Mouse (Mus musculus) intestine, postnatal 0 days (tissue): Measurements from ENCODE around the gene Gm5089. TPM values are rescaled to one million over a fixed set of nuclear protein-coding genes. Genes with fewer than 3 reads are reported as not detected.

Experiments
- ATAC-seq: fragments of 200-750 bp; cut with Nextera tagmentation; 2 replicates; pipeline ENCODE4 v1.8.0; 2017; ENCODE audit warnings: mild to moderate bottlenecking, moderate TSS enrichment, moderate library complexity
- H3K27ac ChIP-seq: fragments of 300-500 bp; sonication (generic); 2 replicates; pipeline ENCODE4 v1.5.1; 2014; ENCODE audit warnings: mild to moderate bottlenecking, low read depth, low read length, moderate library complexity
- H3K27me3 ChIP-seq: fragments of 300-500 bp; sonication (generic); replicated peaks from 2 replicates; pipeline ENCODE4 v1.6.1; 2014; ENCODE audit warnings: low read length, mixed read lengths; ENCODE audit not compliant: control insufficient read depth, insufficient read depth
- H3K36me3 ChIP-seq: fragments of 300-500 bp; sonication (generic); 2 replicates; pipeline ENCODE4 v1.6.1; 2014; ENCODE audit warnings: mild to moderate bottlenecking, moderate library complexity; ENCODE audit not compliant: control insufficient read depth, insufficient read depth
- H3K4me1 ChIP-seq: fragments of 300-500 bp; sonication (generic); replicated peaks from 2 replicates; pipeline ENCODE4 v1.6.1; 2014; ENCODE audit warnings: antibody characterized with exemption, low read length, mixed read lengths; ENCODE audit not compliant: control insufficient read depth, insufficient read depth
- H3K4me2 ChIP-seq: fragments of 300-500 bp; sonication (generic); replicated peaks from 2 replicates; pipeline ENCODE4 v1.6.1; 2014; ENCODE audit warnings: low read depth, mild to moderate bottlenecking, moderate library complexity
- H3K4me3 ChIP-seq: fragments of 300-500 bp; sonication (generic); 2 replicates; pipeline ENCODE4 v1.5.1; 2014; ENCODE audit warnings: low read depth, low read length
- H3K9ac ChIP-seq: fragments of 300-500 bp; sonication (generic); 2 replicates; pipeline ENCODE4 v1.6.1; 2014; ENCODE audit warnings: mild to moderate bottlenecking, low read depth, low read length
- H3K9me3 ChIP-seq: fragments of 300-500 bp; sonication (generic); 2 replicates; pipeline ENCODE4 v1.6.1; 2016; ENCODE audit warnings: mixed run types; ENCODE audit not compliant: control insufficient read depth
- CTCF ChIP-seq: sonication (generic); IDR thresholded peaks from 2 replicates; pipeline ENCODE4 v1.5.1; 2016; ENCODE audit warnings: low read depth, mild to moderate bottlenecking, control low read depth, antibody characterized with exemption, moderate library complexity
- WGBS: fragments of 180-500 bp; shearing (Covaris S2); extraction: QIAGEN DNeasy Blood & Tissue Kit; methylation state at CpG from one replicate; pipeline ENCODE4 v1.1.7; 2014; 5-methylcytosine and 5-hydroxymethylcytosine counted together
- polyA plus RNA-seq: library from polyadenylated mRNA; unstranded; fragments of >200 nt; fragmentation: Nextera tagmentation; extraction: Ambion mirVana; gene quantifications from 2 replicates; pipeline ENCODE4 v1.2.1, GENCODE M21; 2015

The Gm5089 gene
- polyA plus RNA-seq, 1 experiment from 2014 or later: not detected

GRCm38 (mm10) chr14:122483556-122484421 lies 32.9 kb upstream of the Gm5089 start:
- 3% methylated on average over 18 of the region's 18 CpGs for WGBS

GRCm38 (mm10) chr14:122483024-122483385 lies 32.1 kb upstream of the Gm5089 start:
- ATAC-seq: no peak
- Histone ChIP-seq H3K36me3 (no peaks in the 10 kb centered on the region), H3K4me3 (no peak overlapping the region), H3K4me2 (no peak overlapping the region), H3K4me1 (no peaks in the 10 kb centered on the region), H3K27ac (no peak overlapping the region), H3K27me3 (peaks cover 96% of the 10 kb centered on the region), H3K9me3 (no peaks in the 10 kb centered on the region), H3K9ac (no peak overlapping the region)
- TF ChIP-seq CTCF: no peak
- WGBS: 1% methylated on average over 5 of the region's 5 CpGs

More at GRCm38 (mm10) chr14:122483556-122484421, 32.9 kb upstream of the Gm5089 start:
- ATAC-seq: no peak
- Histone ChIP-seq H3K9me3 (no peaks in the 10 kb centered on the region), H3K4me3 (no peak overlapping the region), H3K27me3 (peaks cover 94% of the 10 kb centered on the region), H3K27ac (no peak overlapping the region), H3K36me3 (no peaks in the 10 kb centered on the region), H3K4me2 (no peak overlapping the region), H3K9ac (no peak overlapping the region), H3K4me1 (no peaks in the 10 kb centered on the region)
- no peak for TF ChIP-seq CTCF

- H3K4me1 ChIP-seq: no peaks in the 10 kb centered on the region
- H3K4me3 ChIP-seq: no peak overlapping the region
- H3K27ac ChIP-seq: no peak overlapping the region
- peaks cover 97% of the 10 kb centered on the region for H3K27me3 ChIP-seq
- no peak for TF ChIP-seq CTCF
- no peak overlapping the region for H3K9ac ChIP-seq
- H3K36me3 ChIP-seq: no peaks in the 10 kb centered on the region
- no peak for ATAC-seq
- WGBS: 1% methylated on average over 38 of the region's 38 CpGs
- no peaks in the 10 kb centered on the region for H3K9me3 ChIP-seq
- no peak overlapping the region for H3K4me2 ChIP-seq
These were observed 31.4 kb upstream of the Gm5089 start for GRCm38 (mm10) chr14:122482081-122483023.

- H3K27me3 ChIP-seq: peaks cover 98% of the 10 kb centered on the region
- H3K4me2 ChIP-seq: no peak overlapping the region
- H3K4me3 ChIP-seq: no peak overlapping the region
- H3K4me1 ChIP-seq: no peaks in the 10 kb centered on the region
- no peak overlapping the region for H3K9ac ChIP-seq
- no peak for TF ChIP-seq CTCF
- no peak for ATAC-seq
- H3K36me3 ChIP-seq: no peaks in the 10 kb centered on the region
- 3% methylated on average over 15 of the region's 15 CpGs for WGBS
- no peak overlapping the region for H3K27ac ChIP-seq
- no peaks in the 10 kb centered on the region for H3K9me3 ChIP-seq
These were observed 30.3 kb upstream of the Gm5089 start for GRCm38 (mm10) chr14:122481181-122481580.

DNA sequence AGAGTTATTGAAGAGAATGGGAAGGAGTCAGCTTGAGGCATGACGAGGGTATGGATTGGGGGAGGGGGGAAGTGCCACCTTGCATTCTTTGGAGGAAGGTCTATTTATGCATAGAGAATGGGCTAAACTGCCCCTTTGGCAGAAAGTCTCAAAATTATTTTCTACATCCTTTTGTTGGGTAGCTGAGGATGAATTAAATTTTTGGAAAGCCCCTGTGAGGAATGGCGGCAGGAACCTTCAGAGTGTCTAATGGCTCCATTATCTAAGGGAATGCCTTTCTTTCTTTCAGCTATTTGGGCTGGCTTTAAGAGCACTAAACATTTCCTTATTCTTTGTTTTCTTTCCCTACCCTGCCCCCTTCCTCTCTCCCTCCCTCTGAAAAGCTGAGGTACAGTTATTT lies 29.4 kb upstream of the Gm5089 start:
- TF ChIP-seq CTCF: no peak
- no peak for ATAC-seq
- Histone ChIP-seq H3K4me2 (no peak overlapping the region), H3K9me3 (no peaks in the 10 kb centered on the region), H3K27ac (no peak overlapping the region), H3K36me3 (no peaks in the 10 kb centered on the region), H3K4me3 (no peak overlapping the region), H3K9ac (no peak overlapping the region), H3K4me1 (no peaks in the 10 kb centered on the region), H3K27me3 (peaks cover 98% of the 10 kb centered on the region)
- 3% methylated on average over 2 of the region's 2 CpGs for WGBS

DNA sequence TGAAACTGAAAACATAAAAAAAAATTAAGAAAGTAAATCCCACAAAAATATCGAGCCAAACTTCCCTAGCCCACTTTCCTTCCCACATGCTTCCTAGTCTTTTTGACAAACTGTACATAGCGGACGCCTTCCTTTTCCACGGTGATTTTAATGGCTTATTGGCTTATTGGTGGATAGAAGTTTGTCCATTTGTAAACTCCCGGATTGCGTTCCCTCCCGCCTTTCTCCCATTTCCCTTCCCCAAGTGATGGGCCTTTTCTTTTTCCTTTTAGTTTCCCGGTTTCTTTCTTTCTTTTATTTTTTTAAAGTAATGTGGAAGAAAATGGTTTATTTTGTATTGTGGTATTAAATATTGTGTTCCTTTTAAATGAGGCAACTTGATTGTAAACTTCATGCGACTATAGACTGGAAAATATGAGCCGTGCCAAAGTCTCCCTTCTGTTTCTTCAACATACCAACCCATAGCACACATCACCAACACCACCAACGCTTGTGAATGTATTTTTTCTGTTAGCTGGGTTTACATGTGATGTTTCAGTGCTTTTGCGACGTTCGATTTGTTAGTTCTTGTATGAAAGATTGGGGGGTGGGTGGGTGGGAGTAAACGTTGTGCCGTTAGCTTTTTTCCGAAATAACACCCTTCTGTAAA lies 28.7 kb upstream of the Gm5089 start:
- H3K4me2 ChIP-seq: no peak overlapping the region

More for the DNA sequence above, 28.7 kb upstream of the Gm5089 start:
- Histone ChIP-seq H3K9ac (no peak overlapping the region), H3K4me3 (no peak overlapping the region), H3K27ac (no peak overlapping the region), H3K4me1 (no peaks in the 10 kb centered on the region), H3K36me3 (no peaks in the 10 kb centered on the region), H3K9me3 (no peaks in the 10 kb centered on the region), H3K27me3 (peaks cover 98% of the 10 kb centered on the region)
- no peak for ATAC-seq
- TF ChIP-seq CTCF: no peak
- WGBS: 24% methylated on average over 17 of the region's 17 CpGs
